Mouse (Mus musculus): ENCODE results near the gene Clstn1.

Gene Clstn1

GRCm38 (mm10) chr4:149586044-149586782 is at the start of gene Clstn1:
Gene Clstn1 (plus strand): TSS chr4:149586468.
- DNase-seq (ENCODE audit: extremely low spot score): peak; percentile 85

DNA sequence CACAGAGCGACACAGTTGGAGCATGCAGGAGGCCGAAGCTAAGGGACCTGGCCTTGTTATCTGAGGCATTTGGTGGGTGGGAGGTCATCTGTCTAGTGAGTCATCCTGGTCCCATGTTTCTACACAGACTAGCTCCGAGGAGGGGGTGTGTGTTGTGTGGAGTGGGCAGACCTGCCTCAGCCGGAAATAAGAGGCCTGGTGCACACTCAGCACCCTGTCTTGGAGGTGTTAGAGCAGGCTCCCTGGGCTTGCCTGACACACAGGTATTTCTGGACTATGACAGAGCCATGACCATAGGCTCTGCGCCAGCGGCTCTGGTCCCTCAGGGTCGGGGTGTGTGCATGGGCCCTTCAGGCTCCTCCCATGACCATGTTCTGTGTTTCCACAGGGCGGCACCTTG is 46.8 kb upstream of the Clstn1 start:
- DNase-seq (ENCODE audit: extremely low spot score): no peak

DNA sequence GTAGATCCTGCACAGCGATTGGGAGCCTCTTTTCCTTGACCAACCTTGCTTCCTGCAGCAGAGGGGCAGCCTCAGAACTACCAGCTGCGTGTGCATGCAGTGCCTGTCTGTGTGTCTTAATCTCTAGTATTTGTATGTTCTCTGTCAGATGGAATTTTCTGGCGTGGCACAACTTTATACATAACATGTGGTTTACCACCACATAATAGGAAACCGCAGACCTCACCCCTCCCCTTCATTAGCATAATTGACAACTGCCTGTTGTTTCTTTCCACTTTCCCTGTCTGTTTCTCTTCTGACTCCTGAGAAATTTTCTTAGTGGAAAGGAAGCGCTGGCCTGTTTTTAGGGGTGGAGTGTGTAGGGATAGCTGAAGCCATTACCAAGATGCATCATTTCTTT is 44.3 kb upstream of the Clstn1 start:
- DNase-seq (ENCODE audit: extremely low spot score): no peak

- DNase-seq (ENCODE audit: extremely low spot score): no peak
Observed at GRCm38 (mm10) chr4:149542431-149542830, 43.8 kb upstream of the Clstn1 start.

DNA sequence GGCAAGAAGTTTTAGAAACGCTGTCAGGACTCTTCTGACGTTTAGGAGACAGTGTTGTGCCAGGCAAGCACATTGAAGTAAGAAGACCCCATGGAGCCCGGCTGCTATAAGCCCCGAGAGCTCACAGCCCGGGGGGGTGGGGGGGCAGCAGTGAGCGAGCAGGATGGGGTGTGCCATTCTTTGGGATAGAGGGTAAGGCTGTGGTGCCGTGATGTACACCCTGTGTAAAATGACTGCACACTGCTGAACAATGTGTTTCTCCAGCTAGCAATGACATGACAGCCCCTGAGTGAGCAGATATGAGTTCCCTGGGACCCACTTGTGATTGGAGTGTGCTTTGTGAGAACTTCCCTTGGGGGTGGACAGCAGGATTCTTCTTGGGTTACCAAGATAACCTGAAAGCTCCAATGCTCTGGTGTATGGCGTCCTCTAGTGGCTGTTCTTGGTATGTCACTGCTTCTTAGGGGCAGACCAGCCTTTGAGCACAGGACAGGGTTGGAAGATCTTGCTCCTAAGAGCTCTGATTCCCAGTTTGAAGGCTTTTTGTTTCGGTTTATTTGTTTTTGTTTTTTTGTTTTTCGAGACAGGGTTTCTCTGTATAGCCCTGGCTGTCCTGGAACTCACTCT is 43.2 kb upstream of the Clstn1 start:
- DNase-seq (ENCODE audit: extremely low spot score): peak; percentile 83

GRCm38 (mm10) chr4:149544892-149545291 is 41.4 kb upstream of the Clstn1 start:
- DNase-seq (ENCODE audit: extremely low spot score): no peak

DNA sequence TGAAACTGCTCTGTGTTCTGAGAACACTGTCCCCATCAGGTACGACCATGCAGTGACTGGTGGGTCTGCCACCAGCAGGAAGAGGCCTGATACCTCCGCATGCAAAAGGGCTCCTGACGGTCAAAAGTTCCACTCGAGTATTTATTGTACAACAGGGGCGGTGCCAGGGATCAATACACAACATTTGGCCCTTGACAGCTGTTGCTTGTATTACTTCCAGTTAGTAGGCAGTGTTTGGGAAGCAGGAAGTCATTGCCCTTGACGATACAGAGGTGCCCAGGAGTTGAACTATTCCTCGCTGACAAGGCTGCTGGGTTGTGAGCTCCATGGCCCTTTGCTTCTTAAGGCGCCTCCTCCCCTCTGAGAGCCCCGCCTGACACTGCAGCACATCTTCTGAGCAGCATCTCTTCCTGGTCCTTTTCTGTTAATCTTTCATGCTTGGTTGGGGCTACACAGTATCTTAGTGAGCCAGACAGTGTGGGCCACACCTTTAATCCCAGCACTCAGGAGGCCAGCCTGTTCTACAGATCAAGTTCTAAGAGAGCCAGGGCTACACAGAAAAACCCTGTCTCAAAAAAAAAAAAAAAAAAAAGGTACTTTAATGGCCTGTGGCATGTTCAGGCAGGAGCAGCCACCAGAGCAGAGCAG is 39.3 kb upstream of the Clstn1 start:
- no peak for DNase-seq (ENCODE audit: extremely low spot score)

GRCm38 (mm10) chr4:149547523-149547922 is 38.7 kb upstream of the Clstn1 start:
- DNase-seq (ENCODE audit: extremely low spot score): no peak

DNA sequence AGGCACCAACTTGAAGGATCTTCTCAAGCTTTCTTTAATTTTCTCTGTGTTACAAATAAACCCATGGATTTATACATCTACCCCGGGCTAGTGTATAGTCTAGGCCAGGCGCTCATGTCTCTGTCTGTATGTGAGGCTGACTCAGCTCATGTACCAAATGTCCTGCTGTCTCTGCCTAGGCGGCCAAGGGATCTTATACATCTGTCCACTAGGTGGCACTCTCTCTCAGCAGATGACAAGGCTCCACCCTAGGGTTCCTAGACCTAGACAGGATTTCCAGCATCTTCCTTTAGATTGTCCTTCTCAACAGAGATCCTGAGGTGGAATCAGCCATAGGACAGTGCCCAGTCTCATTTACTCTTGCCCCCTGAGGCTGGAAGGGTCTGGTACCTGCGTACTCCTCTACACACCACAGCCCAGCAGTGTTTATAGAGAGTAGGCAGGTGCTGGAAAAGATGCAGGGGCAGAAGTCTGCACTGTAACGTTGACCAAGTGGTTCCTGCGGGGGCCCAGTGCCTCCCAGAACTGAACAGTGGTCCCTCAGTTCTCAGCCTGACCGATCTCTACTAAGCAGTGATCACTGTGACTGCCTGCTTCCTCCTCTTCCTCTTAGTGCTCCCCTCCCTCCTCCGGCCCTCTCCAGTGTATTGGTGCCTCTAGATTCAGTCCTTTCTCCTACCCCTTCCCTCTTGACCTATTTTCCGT is 36.9 kb upstream of the Clstn1 start:
- peak; percentile 75 for DNase-seq (ENCODE audit: extremely low spot score)

GRCm38 (mm10) chr4:149550866-149551265 is 35.4 kb upstream of the Clstn1 start:
- DNase-seq (ENCODE audit: extremely low spot score): no peak

DNA sequence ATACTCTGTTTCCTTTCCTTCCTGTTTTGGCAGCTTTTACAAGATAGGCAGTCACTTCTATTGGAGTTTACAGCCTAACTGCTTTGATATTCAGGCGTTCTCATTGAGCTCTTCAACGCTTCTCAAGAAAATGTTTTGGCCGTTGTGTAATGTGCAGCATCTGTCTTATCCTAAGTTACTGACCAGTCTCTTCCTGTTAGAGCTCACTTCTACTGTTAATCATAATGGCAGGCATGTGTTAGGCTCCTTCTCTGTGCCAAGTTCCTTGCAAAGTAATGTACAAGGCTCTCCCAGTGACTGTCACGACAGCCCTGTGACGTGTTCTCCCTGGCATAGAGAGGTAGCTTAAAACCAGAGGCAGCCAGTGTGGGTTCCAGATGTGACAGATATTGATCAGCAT is 34.6 kb upstream of the Clstn1 start:
- DNase-seq (ENCODE audit: extremely low spot score): no peak

DNA sequence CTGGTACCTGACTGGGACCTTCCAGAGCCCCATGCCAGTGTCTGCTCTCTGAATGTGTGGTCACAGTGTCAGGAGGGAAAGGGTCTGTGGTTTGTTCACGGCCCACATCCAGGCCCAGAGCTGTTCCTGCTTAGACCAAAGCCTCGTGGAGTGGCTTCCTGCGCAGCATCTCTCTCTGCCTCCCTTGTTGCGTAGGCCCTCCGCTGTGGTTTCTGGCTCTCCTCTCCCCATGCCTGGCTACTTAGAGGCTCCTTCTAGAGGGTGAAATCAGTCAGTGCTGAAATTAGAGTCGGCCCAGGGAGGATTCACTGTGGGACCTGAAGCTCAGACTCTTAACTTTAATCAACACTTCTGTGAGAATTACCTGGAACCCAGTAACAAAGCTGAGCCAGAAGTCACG is 32.4 kb upstream of the Clstn1 start:
- no peak for DNase-seq (ENCODE audit: extremely low spot score)

- no peak for DNase-seq (ENCODE audit: extremely low spot score)
Observed at GRCm38 (mm10) chr4:149556111-149556510, 30.2 kb upstream of the Clstn1 start.

- DNase-seq (ENCODE audit: extremely low spot score): no peak
Observed at GRCm38 (mm10) chr4:149557905-149558304, 28.4 kb upstream of the Clstn1 start.

DNA sequence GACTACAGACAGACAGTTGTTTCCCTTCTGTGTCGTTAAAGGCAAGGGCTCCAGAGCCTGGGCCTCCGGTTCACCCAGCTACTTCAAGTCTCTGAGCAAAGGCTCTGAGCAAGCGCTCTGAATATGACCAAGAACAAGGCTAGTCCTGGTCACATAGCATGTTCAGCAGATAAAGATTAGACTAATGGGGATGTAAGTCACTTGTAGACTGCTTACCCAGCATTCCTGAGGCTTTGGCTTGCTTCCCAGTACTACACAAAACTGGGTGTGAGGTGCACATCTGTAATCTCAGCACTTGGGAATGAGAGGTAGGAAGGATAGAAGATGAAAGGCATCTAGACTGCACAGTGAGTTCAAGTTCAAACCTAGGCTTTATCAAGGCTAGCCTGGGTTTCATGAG is 27.9 kb upstream of the Clstn1 start:
- no peak for DNase-seq (ENCODE audit: extremely low spot score)

DNA sequence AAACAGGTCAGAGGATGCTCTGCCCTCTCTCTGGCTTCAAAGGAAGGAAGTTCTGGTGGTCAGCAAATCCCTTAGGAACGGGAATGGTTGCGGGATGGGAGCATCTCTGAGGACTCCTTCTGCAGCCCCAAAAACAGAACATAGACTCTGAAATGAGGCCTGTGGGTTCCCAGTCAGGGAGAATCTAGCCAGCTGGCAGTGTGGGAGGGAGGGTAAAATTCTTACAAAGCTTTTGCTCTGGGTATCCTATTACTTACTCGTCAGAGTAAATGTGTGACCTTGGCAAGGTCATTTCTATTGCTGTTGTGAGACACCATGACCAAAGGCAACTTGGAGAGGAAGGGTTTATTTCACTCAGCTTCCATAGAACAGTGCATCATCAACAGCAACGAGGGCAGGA is 24.9 kb upstream of the Clstn1 start:
- DNase-seq (ENCODE audit: extremely low spot score): no peak

- no peak for DNase-seq (ENCODE audit: extremely low spot score)
Observed at GRCm38 (mm10) chr4:149561986-149562904, 24.0 kb upstream of the Clstn1 start.

DNA sequence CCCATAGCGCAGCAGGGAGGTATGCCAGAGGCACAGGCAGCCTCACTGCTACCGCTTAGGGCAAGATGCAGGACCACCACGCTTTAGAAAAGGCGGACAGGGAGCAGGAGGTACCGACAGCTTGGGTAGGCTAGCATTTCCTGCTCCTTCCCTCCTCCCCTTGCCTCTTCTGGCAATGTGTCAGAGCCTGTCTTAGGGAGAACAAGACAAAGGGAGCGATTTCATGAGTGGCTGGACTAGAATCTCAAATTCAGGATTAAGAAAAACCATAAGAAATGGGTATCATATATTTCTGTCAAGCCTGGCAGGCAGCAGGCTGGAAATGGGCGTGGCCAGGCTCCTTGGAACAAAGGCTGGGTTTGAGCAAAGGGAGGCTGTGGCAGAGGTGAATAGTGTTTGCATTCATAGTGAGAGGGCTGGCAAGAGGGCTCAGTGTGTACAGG is 23.3 kb upstream of the Clstn1 start:
- no peak for DNase-seq (ENCODE audit: extremely low spot score)

GRCm38 (mm10) chr4:149563941-149564361 is 22.3 kb upstream of the Clstn1 start:
- no peak for DNase-seq (ENCODE audit: extremely low spot score)

- DNase-seq (ENCODE audit: extremely low spot score): no peak
Observed at GRCm38 (mm10) chr4:149564452-149565407, 21.5 kb upstream of the Clstn1 start.
